Mouse (Mus musculus): ENCODE data around the gene Megf11. TPM values are rescaled to one million over a fixed set of nuclear protein-coding genes. Genes with fewer than 3 reads are reported as not detected.

Gene Megf11
- polyA plus RNA-seq, 1 experiment from 2014 or later: 1.4 TPM

GRCm38 (mm10) chr9:64571091-64571490 lies 185.7 kb downstream of the Megf11 start:
- no peaks in the 10 kb centered on the region for H3K9me3 ChIP-seq (ENCODE audit: control insufficient read depth, low read length)
- no peak overlapping the region for H3K27ac ChIP-seq (replicated peaks; ENCODE audit: low read depth, low read length)
- 92% methylated on average over 8 of the region's 8 CpGs for WGBS
- no peak overlapping the region for H3K9ac ChIP-seq (ENCODE audit: low read length)
- ATAC-seq (ENCODE audit: insufficient number of reproducible peaks, low FRiP score, low TSS enrichment, low read depth) (no peak), DNase-seq (ENCODE audit: low spot score) (no peak)
- no peaks in the 10 kb centered on the region for H3K27me3 ChIP-seq (ENCODE audit: control insufficient read depth, insufficient read depth, low read length)
- no peaks in the 10 kb centered on the region for H3K36me3 ChIP-seq (ENCODE audit: control insufficient read depth, insufficient read depth, low read length)
- no peak overlapping the region for H3K4me2 ChIP-seq (ENCODE audit: low read depth, severe bottlenecking)
- H3K4me1 ChIP-seq (ENCODE audit: control insufficient read depth, insufficient read depth, low read length): peaks cover 28% of the 10 kb centered on the region
- no peak overlapping the region for H3K4me3 ChIP-seq (ENCODE audit: low read depth, low read length)

GRCm38 (mm10) chr9:64572629-64573190 lies 187.3 kb downstream of the Megf11 start:
- DNase-seq (ENCODE audit: low spot score) (no peak), ATAC-seq (ENCODE audit: insufficient number of reproducible peaks, low FRiP score, low TSS enrichment, low read depth) (no peak)
- Histone ChIP-seq H3K27ac (replicated peaks; ENCODE audit: low read depth, low read length) (no peak overlapping the region), H3K36me3 (ENCODE audit: control insufficient read depth, insufficient read depth, low read length) (no peaks in the 10 kb centered on the region), H3K4me2 (ENCODE audit: low read depth, severe bottlenecking) (no peak overlapping the region), H3K9ac (ENCODE audit: low read length) (no peak overlapping the region), H3K4me3 (ENCODE audit: low read depth, low read length) (no peak overlapping the region), H3K9me3 (ENCODE audit: control insufficient read depth, low read length) (no peaks in the 10 kb centered on the region), H3K4me1 (ENCODE audit: control insufficient read depth, insufficient read depth, low read length) (peaks cover 34% of the 10 kb centered on the region), H3K27me3 (ENCODE audit: control insufficient read depth, insufficient read depth, low read length) (no peaks in the 10 kb centered on the region)
- 89% methylated on average over 7 of the region's 7 CpGs for WGBS

GRCm38 (mm10) chr9:64575658-64576057 lies 190.2 kb downstream of the Megf11 start:
- Histone ChIP-seq H3K36me3 (ENCODE audit: control insufficient read depth, insufficient read depth, low read length) (no peaks in the 10 kb centered on the region), H3K9ac (ENCODE audit: low read length) (no peak overlapping the region), H3K27me3 (ENCODE audit: control insufficient read depth, insufficient read depth, low read length) (no peaks in the 10 kb centered on the region; the same call in 1 of the 2 replicates), H3K9me3 (ENCODE audit: control insufficient read depth, low read length) (no peaks in the 10 kb centered on the region), H3K4me3 (ENCODE audit: low read depth, low read length) (no peak overlapping the region), H3K4me1 (ENCODE audit: control insufficient read depth, insufficient read depth, low read length) (peaks cover 17% of the 10 kb centered on the region), H3K4me2 (ENCODE audit: low read depth, severe bottlenecking) (no peak overlapping the region), H3K27ac (replicated peaks; ENCODE audit: low read depth, low read length) (no peak overlapping the region)
- no peak for ATAC-seq (ENCODE audit: insufficient number of reproducible peaks, low FRiP score, low TSS enrichment, low read depth)
- peak; percentile 56 for DNase-seq (ENCODE audit: low spot score)

- WGBS: 30% methylated on average over 5 of the region's 5 CpGs
- Histone ChIP-seq H3K27ac (replicated peaks; ENCODE audit: low read depth, low read length) (no peak overlapping the region), H3K4me1 (ENCODE audit: control insufficient read depth, insufficient read depth, low read length) (peaks cover 17% of the 10 kb centered on the region), H3K36me3 (ENCODE audit: control insufficient read depth, insufficient read depth, low read length) (no peaks in the 10 kb centered on the region), H3K9ac (ENCODE audit: low read length) (no peak overlapping the region), H3K4me3 (ENCODE audit: low read depth, low read length) (no peak overlapping the region), H3K9me3 (ENCODE audit: control insufficient read depth, low read length) (no peaks in the 10 kb centered on the region), H3K4me2 (ENCODE audit: low read depth, severe bottlenecking) (no peak overlapping the region), H3K27me3 (ENCODE audit: control insufficient read depth, insufficient read depth, low read length) (no peaks in the 10 kb centered on the region; the same call in 1 of the 2 replicates)
- no peak for ATAC-seq (ENCODE audit: insufficient number of reproducible peaks, low FRiP score, low TSS enrichment, low read depth)
- DNase-seq (ENCODE audit: low spot score): no peak
Measured at GRCm38 (mm10) chr9:64576143-64576878, 190.9 kb downstream of the Megf11 start.

GRCm38 (mm10) chr9:64577156-64577555 lies 191.7 kb downstream of the Megf11 start:
- Histone ChIP-seq H3K4me3 (ENCODE audit: low read depth, low read length) (no peak overlapping the region), H3K4me2 (ENCODE audit: low read depth, severe bottlenecking) (no peak overlapping the region), H3K36me3 (ENCODE audit: control insufficient read depth, insufficient read depth, low read length) (no peaks in the 10 kb centered on the region), H3K27me3 (ENCODE audit: control insufficient read depth, insufficient read depth, low read length) (no peaks in the 10 kb centered on the region; the same call in 1 of the 2 replicates), H3K9ac (ENCODE audit: low read length) (no peak overlapping the region), H3K9me3 (ENCODE audit: control insufficient read depth, low read length) (no peaks in the 10 kb centered on the region), H3K27ac (replicated peaks; ENCODE audit: low read depth, low read length) (no peak overlapping the region), H3K4me1 (ENCODE audit: control insufficient read depth, insufficient read depth, low read length) (peaks cover 17% of the 10 kb centered on the region)
- ATAC-seq (ENCODE audit: insufficient number of reproducible peaks, low FRiP score, low TSS enrichment, low read depth): no peak
- WGBS: 45% methylated on average over 3 of the region's 3 CpGs
- DNase-seq (ENCODE audit: low spot score): no peak

- no peak overlapping the region for H3K4me3 ChIP-seq (ENCODE audit: low read depth, low read length)
- peaks cover 17% of the 10 kb centered on the region for H3K4me1 ChIP-seq (ENCODE audit: control insufficient read depth, insufficient read depth, low read length)
- no peak overlapping the region for H3K4me2 ChIP-seq (ENCODE audit: low read depth, severe bottlenecking)
- ATAC-seq (ENCODE audit: insufficient number of reproducible peaks, low FRiP score, low TSS enrichment, low read depth) (no peak), DNase-seq (ENCODE audit: low spot score) (no peak)
- H3K27ac ChIP-seq (replicated peaks; ENCODE audit: low read depth, low read length): no peak overlapping the region
- no peaks in the 10 kb centered on the region for H3K36me3 ChIP-seq (ENCODE audit: control insufficient read depth, insufficient read depth, low read length)
- no peaks in the 10 kb centered on the region for H3K9me3 ChIP-seq (ENCODE audit: control insufficient read depth, low read length)
- H3K9ac ChIP-seq (ENCODE audit: low read length): no peak overlapping the region
- no peaks in the 10 kb centered on the region; the same call in 1 of the 2 replicates for H3K27me3 ChIP-seq (ENCODE audit: control insufficient read depth, insufficient read depth, low read length)
Measured at GRCm38 (mm10) chr9:64578014-64578413, 192.6 kb downstream of the Megf11 start.

GRCm38 (mm10) chr9:64579306-64579705 lies 193.9 kb downstream of the Megf11 start:
- no peak for DNase-seq (ENCODE audit: low spot score)
- peaks cover 17% of the 10 kb centered on the region for H3K4me1 ChIP-seq (ENCODE audit: control insufficient read depth, insufficient read depth, low read length)
- H3K9me3 ChIP-seq (ENCODE audit: control insufficient read depth, low read length): no peaks in the 10 kb centered on the region
- no peak for ATAC-seq (ENCODE audit: insufficient number of reproducible peaks, low FRiP score, low TSS enrichment, low read depth)
- no peaks in the 10 kb centered on the region for H3K36me3 ChIP-seq (ENCODE audit: control insufficient read depth, insufficient read depth, low read length)
- H3K27ac ChIP-seq (replicated peaks; ENCODE audit: low read depth, low read length): no peak overlapping the region
- H3K9ac ChIP-seq (ENCODE audit: low read length): no peak overlapping the region
- H3K4me2 ChIP-seq (ENCODE audit: low read depth, severe bottlenecking): no peak overlapping the region
- WGBS: 94% methylated on average over 1 of the region's 1 CpGs
- H3K4me3 ChIP-seq (ENCODE audit: low read depth, low read length): no peak overlapping the region
- H3K27me3 ChIP-seq (ENCODE audit: control insufficient read depth, insufficient read depth, low read length): no peaks in the 10 kb centered on the region; the same call in 1 of the 2 replicates

- no peaks in the 10 kb centered on the region for H3K27me3 ChIP-seq (ENCODE audit: control insufficient read depth, insufficient read depth, low read length)
- no peak overlapping the region for H3K4me3 ChIP-seq (ENCODE audit: low read depth, low read length)
- no peaks in the 10 kb centered on the region for H3K9me3 ChIP-seq (ENCODE audit: control insufficient read depth, low read length)
- no peaks in the 10 kb centered on the region for H3K4me1 ChIP-seq (ENCODE audit: control insufficient read depth, insufficient read depth, low read length)
- no peak overlapping the region for H3K4me2 ChIP-seq (ENCODE audit: low read depth, severe bottlenecking)
- DNase-seq (ENCODE audit: low spot score) (no peak), ATAC-seq (ENCODE audit: insufficient number of reproducible peaks, low FRiP score, low TSS enrichment, low read depth) (no peak)
- H3K36me3 ChIP-seq (ENCODE audit: control insufficient read depth, insufficient read depth, low read length): no peaks in the 10 kb centered on the region
- no peak overlapping the region for H3K9ac ChIP-seq (ENCODE audit: low read length)
- H3K27ac ChIP-seq (replicated peaks; ENCODE audit: low read depth, low read length): no peak overlapping the region
- 33% methylated on average over 5 of the region's 5 CpGs for WGBS
Measured at GRCm38 (mm10) chr9:64586292-64586691, 200.9 kb downstream of the Megf11 start.
